Mouse (Mus musculus) kidney, adult 9 months (tissue): ENCODE data around the gene Frmpd4.

Experiments
- DNase-seq: peaks from one replicate; pipeline ENCODE4 v3.0.0; 2022

Frmpd4 gene

DNA sequence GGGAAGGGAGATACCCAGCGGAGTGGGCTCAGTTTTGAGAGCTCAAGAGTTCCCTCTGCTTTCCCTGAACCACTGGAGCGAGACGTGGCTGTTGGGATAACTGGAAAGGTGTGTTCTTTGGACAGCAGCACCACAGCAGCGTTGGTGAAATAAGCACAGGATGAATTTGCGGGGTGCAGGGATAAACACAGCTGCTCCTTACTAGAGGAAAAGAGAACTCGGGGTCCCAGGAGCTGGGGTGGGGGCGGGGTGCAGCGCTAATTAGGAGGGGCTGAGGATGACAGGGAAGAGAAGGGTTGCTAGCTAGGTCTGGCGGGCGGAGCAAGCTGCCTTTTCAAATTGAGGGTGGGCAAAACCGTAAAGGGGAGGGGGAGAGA, 453.5 kb downstream of the Frmpd4 start:
- DNase-seq: no peak

GRCm38 (mm10) chrX:168122806-168123588, 454.0 kb downstream of the Frmpd4 start:
- no peak for DNase-seq

DNA sequence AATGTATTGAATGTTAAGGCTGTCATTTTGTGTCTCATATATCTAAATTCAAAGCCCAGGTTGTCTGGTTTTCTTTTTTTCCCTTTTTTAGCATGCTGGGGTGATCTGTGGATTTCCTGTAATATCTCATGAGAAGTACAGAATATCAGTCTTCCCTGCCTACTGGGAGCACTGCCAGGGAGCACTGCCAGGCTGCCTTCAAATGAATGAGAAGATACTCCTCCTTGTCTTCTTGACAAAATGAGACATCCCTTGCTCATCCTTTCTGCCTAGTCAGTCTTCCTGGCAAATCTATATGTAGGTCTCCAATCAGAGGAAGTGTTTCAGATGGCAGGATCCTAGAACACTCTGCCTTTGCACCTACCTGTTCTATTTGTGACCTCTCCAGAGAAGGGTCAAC, 535.4 kb downstream of the Frmpd4 start:
- no peak for DNase-seq

DNA sequence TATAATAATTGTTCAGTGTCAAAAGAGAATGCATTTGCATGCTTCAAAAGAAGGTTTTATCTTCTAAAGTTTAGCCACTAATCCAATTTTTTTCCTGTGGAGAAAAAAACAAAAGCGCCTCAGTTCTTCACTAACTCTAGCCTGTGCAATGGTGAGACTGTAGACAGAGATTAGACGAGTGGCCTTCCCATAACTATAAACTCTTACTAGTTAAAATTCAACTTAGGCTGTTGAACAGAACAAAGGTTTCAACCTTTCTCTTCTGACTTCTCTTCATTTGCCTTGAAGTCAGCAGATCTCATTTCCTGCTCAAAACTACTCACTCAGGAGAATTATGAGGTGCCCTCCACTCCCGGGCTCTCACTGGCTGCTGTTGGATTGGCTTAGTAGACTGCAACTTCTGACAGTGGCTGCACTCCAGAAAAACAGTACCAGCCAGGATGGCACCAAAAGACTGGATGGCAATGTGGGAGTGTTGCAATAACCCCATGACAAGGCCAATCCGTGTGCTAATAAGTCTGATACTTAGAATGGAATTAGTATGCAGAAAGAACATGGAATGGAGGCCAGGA, 556.4 kb downstream of the Frmpd4 start:
- peak; percentile 77 for DNase-seq

GRCm38 (mm10) chrX:168017792-168018191, 559.2 kb downstream of the Frmpd4 start:
- no peak for DNase-seq

DNA sequence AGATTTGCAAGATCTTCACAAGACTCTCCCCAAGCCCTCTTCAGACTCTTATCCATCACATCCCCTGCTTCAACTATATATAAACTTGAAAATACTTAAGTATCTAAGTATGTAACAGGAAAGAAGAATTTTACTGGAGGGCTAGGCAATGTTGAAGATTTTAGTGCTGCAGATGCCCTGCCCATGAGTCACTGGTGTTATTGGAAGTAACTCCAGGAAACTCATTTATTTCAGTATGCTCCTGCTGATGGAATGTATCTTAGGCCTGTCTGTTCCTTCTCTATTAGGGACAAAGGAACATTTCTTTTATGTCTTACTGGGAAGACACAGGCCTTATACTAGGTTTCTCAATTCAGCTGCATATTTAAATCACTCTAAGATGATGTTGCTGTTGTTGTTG, 592.2 kb downstream of the Frmpd4 start:
- DNase-seq: no peak

GRCm38 (mm10) chrX:167951207-167951606, 625.8 kb downstream of the Frmpd4 start:
- DNase-seq: no peak

DNA sequence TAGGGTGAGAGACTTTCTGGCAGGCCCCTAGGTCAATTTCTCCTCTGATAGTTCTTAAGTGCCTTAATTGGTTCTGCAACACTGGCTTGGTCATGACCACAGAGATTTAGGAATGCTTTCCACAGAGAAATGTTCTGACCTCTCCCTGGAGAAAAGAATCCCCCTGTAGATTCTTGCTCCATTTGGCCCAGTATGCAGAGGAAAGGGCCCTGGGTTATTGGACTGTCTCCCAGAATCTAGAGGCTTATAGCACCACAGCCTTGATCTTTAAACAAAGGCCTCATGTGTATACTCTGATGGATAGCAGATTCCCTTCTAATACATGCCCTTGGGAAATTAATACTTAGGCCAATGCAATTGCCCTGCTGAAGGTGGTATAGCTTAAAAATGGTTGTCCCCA, 667.5 kb downstream of the Frmpd4 start:
- DNase-seq: no peak

DNA sequence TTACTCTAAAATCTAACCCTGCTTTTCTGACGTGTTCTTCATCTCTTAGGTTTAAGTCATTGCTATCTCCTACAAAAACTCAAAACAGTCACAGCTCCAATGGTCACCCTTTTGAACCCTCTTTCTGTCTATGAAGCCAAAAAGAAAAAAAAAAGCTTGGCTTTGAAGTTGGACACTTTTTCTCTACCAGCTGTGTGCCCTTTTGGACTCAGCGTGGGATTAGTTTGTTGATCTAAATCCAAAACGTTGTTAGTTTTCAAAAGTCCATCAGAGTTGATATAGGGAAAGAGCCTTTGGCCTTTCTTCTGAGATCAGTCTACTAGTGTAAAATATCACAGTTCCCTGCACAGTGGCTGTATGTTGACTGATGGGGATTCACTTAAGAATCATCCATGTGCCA, 676.0 kb downstream of the Frmpd4 start:
- peak; percentile 42 for DNase-seq

DNA sequence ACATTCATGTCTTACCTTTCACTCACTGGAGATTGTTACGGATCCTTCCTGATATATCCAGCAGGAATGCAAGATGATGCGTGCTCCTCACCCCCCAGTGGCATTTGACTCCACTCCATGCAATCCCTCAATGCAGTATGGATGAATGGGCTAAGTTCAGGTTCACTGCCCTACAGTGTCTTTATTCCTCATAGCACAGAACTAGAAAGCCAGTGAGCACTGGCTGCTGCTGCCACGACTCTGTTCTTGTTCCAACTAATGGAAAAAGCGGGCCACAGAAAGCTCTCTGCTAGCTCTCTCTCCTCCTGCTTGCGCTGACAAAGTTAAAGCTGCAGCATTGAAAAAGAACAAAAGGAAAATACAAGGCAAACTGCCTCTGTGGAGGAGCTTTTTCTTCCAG, 722.2 kb downstream of the Frmpd4 start:
- DNase-seq: no peak

GRCm38 (mm10) chrX:167832543-167832942, 744.5 kb downstream of the Frmpd4 start:
- DNase-seq: no peak

- no peak for DNase-seq
Measured at GRCm38 (mm10) chrX:167828456-167828855, 748.6 kb downstream of the Frmpd4 start.

DNA sequence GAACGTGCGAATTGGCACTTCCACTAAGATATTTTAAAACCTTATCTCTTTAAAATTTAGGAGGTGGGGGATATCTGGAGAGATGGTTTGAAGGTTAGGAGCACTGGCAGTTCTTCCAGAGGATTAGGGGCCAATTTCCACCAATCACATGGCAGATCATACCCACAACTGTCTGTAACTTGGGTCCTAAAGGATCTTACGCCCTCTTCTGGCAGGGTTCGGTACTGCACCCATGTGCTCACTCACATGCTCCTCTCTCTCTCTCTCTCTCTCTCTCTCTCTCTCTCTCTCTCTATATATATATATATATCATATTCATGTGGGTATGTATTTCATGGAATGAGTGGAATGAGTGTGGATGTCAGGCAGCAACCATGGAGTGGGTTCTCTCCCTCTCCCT, 759.7 kb downstream of the Frmpd4 start:
- peak; percentile 59 for DNase-seq

GRCm38 (mm10) chrX:167810120-167810519, 766.9 kb downstream of the Frmpd4 start:
- no peak for DNase-seq

- DNase-seq: no peak
Measured at GRCm38 (mm10) chrX:167808572-167808971, 768.5 kb downstream of the Frmpd4 start.

- no peak for DNase-seq
Measured at GRCm38 (mm10) chrX:167788737-167789136, 788.3 kb downstream of the Frmpd4 start.

GRCm38 (mm10) chrX:167783526-167783925, 793.5 kb downstream of the Frmpd4 start:
- DNase-seq: no peak

- DNase-seq: peak; percentile 59
Measured at GRCm38 (mm10) chrX:167719564-167719981, 857.5 kb downstream of the Frmpd4 start.

GRCm38 (mm10) chrX:167719092-167719491, 857.9 kb downstream of the Frmpd4 start:
- no peak for DNase-seq

DNA sequence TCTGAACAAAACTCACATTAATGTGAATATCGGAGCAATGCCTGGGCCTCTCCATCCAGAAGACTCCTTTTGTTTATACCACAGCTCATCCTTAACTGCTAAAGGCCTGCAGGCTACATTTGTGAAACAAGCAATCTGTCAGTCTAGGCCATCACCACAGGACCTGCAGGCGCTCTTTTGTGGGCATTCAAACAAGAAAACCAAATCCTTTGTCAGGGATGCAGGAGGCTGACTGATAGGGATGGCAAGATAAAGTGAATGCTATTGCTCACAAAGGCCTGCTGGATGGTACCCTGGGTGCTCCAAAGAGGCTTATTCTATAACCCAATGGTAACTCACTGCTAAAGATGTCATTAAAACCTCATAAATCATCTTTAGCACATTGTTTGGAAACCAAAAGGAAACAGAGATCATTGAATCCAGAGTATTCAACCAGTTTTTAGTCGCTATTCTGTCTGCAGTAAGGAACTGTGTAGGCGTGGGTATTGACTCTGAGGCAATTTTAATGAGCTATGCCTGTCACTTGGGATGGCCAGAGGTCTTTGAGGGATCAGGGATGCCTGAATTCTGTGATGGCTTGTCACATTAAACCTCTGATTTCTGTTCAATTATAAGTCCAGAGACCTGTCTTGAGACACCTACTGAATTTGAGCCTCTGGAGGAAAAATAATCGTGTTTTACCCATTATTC, 922.1 kb downstream of the Frmpd4 start:
- no peak for DNase-seq

DNA sequence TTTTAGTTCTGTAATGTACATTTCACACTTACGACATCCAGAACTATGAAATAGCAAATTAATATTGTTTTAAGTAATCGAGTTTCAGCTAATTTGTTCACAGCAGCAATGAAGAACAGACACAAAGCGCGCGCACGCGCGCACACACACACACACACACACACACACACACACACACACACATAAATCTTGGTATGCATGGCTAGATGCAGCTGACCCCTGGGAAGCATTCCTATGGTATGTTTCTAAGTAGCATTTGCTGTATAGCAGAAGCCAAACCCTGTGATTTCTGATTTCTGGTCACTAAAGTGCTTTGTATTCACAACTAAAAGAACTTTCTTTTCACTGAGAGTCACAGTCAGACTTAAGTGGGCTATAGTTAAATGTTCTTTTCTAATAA, 922.8 kb downstream of the Frmpd4 start:
- no peak for DNase-seq

DNA sequence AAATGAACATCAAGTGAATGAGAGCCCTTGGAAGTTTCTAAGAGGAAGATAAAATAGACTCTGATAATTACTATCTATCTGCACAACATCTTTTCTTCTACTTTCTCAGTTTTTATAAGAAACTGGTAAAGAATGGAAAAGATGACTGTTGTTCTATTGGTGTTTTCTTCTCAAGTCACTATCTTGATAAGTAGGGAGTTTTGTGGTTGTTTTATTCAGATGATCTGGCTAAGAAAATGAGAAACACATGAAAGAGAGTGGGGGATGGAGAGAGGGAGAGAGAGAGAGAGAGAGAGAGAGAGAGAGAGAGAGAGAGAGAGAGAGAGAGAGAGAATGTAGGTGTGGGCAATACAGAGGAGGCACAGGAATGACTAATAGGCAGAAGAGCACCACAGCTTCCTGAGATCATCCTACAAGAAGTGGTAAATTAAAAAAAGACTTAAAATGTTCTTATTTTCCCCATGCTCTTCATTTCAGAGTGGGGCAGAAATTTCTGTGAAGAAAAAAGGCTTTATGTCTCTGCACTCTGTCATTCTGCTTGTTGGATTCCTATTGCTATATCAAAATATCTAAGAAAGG, 979.3 kb downstream of the Frmpd4 start:
- no peak for DNase-seq

DNA sequence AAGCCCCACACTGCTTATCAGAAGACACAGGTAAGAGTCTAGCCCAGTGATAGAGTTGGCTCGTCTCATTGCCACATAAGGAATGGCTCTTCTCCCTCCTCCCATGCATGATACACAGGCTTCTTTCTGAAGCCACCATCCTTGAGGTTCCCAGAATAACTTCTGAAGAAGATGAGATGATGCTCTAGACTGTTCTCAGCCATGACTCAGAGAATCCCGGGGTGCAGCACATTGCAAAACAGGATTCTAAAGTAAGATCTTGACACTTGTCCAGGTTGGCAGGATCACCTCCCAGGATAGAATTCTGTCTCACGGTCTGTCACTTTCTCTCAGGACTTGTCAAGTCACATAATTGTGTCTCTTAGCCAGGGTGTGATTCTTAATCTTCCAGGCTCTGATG, 1024.2 kb downstream of the Frmpd4 start:
- DNase-seq: no peak

GRCm38 (mm10) chrX:167523151-167523550, 1053.9 kb downstream of the Frmpd4 start:
- no peak for DNase-seq
